Mouse (Mus musculus): ENCODE measurements around the gene Poll. TPM values are rescaled to one million over a fixed set of nuclear protein-coding genes. Genes with fewer than 3 reads are reported as not detected.

The Poll gene
- 17.7 and 20.1 TPM in 2 replicates for polyA plus RNA-seq (2016; fragmentation: Nextera tagmentation; extraction: Ambion mirVana)

- peak within 1 kb of the TSS; percentile 92 for H3K4me2 ChIP-seq
- under 1% methylated on average over 35 of the region's 35 CpGs for WGBS
- peaks cover 21% of the 10 kb centered on the region for H3K36me3 ChIP-seq
- peak; percentile 71 for ATAC-seq (ENCODE audit: insufficient number of reproducible peaks, insufficient read depth, low FRiP score, low TSS enrichment, low read depth)
- H3K4me3 ChIP-seq (replicated peaks): peak within 1 kb of the TSS; percentile 75
- peak within 1 kb of the TSS; percentile 75 for H3K9ac ChIP-seq (replicated peaks)
- peak within 1 kb of the TSS; percentile 83 for H3K27ac ChIP-seq
- H3K27me3 ChIP-seq: no peaks in the 10 kb centered on the region; the same call in 1 of the 2 replicates
- H3K9me3 ChIP-seq: no peaks in the 10 kb centered on the region
- H3K4me1 ChIP-seq (replicated peaks): peaks cover 26% of the 10 kb centered on the region
Observed at GRCm38 (mm10) chr19:45560153-45560890, at the start of gene Poll, which contains the start of gene Gm17018. TSS of gene Poll (minus strand) at chr19:45560531. TSS of gene Gm17018 (plus strand) at chr19:45560615.

GRCm38 (mm10) chr19:45608648-45609339, 48.5 kb upstream of the Poll start:
- no peak overlapping the region for H3K4me2 ChIP-seq
- ATAC-seq (ENCODE audit: insufficient number of reproducible peaks, insufficient read depth, low FRiP score, low TSS enrichment, low read depth): no peak
- 89% methylated on average over 13 of the region's 13 CpGs for WGBS
- H3K9ac ChIP-seq (replicated peaks): no peak overlapping the region
- peaks cover 18% of the 10 kb centered on the region for H3K4me1 ChIP-seq (replicated peaks)
- H3K9me3 ChIP-seq: no peaks in the 10 kb centered on the region
- no peaks in the 10 kb centered on the region; the same call in 1 of the 2 replicates for H3K36me3 ChIP-seq
- H3K27me3 ChIP-seq: no peaks in the 10 kb centered on the region
- no peak overlapping the region for H3K27ac ChIP-seq
- H3K4me3 ChIP-seq (replicated peaks): no peak overlapping the region

- Histone ChIP-seq H3K4me1 (replicated peaks) (peaks cover 18% of the 10 kb centered on the region), H3K9me3 (no peaks in the 10 kb centered on the region), H3K36me3 (peaks cover 6% of the 10 kb centered on the region; the same call in 1 of the 2 replicates), H3K27ac (peak overlapping the region; percentile 78), H3K9ac (replicated peaks) (no peak overlapping the region), H3K4me2 (no peak overlapping the region), H3K27me3 (no peaks in the 10 kb centered on the region), H3K4me3 (replicated peaks) (no peak overlapping the region)
- WGBS: 20% methylated on average over 7 of the region's 7 CpGs
- ATAC-seq (ENCODE audit: insufficient number of reproducible peaks, insufficient read depth, low FRiP score, low TSS enrichment, low read depth): peak; percentile 31; the same call in 1 of the 2 replicates
Observed at GRCm38 (mm10) chr19:45607479-45607878, 47.1 kb upstream of the Poll start.

DNA sequence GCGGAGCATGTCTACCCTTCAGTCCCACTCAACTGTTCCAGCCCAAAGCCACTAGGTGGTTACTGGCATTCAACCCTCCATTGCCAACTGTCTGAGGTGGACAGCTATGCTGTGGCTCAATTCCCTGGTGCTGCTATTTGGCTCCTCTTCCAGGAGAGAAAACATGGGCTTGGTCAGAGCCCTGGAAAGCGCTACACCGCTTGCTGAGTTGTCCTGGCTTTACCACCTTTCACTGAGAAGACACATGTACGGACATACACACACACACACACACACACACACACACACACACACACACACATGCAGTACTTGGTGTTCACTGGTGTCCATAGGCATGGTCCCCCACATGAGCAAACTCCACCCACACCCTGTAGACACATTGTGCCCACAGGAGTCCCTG, 46.4 kb upstream of the Poll start:
- 78% methylated on average over 4 of the region's 4 CpGs for WGBS
- no peak for ATAC-seq (ENCODE audit: insufficient number of reproducible peaks, insufficient read depth, low FRiP score, low TSS enrichment, low read depth)
- Histone ChIP-seq H3K4me1 (replicated peaks) (peaks cover 18% of the 10 kb centered on the region), H3K4me2 (no peak overlapping the region), H3K9me3 (no peaks in the 10 kb centered on the region), H3K9ac (replicated peaks) (no peak overlapping the region), H3K4me3 (replicated peaks) (no peak overlapping the region), H3K27ac (no peak overlapping the region), H3K36me3 (peaks cover 14% of the 10 kb centered on the region; the same call in 1 of the 2 replicates), H3K27me3 (no peaks in the 10 kb centered on the region)

- Histone ChIP-seq H3K9ac (replicated peaks) (no peak overlapping the region), H3K4me1 (replicated peaks) (peaks cover 11% of the 10 kb centered on the region), H3K27me3 (no peaks in the 10 kb centered on the region), H3K4me2 (no peak overlapping the region), H3K9me3 (no peaks in the 10 kb centered on the region), H3K27ac (no peak overlapping the region), H3K36me3 (peaks cover 19% of the 10 kb centered on the region), H3K4me3 (replicated peaks) (no peak overlapping the region)
- 84% methylated on average over 5 of the region's 5 CpGs for whole genome bisulfite sequencing
- ATAC-seq (ENCODE audit: insufficient number of reproducible peaks, insufficient read depth, low FRiP score, low TSS enrichment, low read depth): no peak
Observed at GRCm38 (mm10) chr19:45602606-45603005, 42.3 kb upstream of the Poll start.

GRCm38 (mm10) chr19:45597106-45597505, 36.8 kb upstream of the Poll start:
- H3K4me3 ChIP-seq (replicated peaks): no peak overlapping the region
- H3K9me3 ChIP-seq: no peaks in the 10 kb centered on the region
- 87% methylated on average over 4 of the region's 4 CpGs for WGBS
- peaks cover 9% of the 10 kb centered on the region for H3K36me3 ChIP-seq
- H3K9ac ChIP-seq (replicated peaks): no peak overlapping the region
- H3K4me2 ChIP-seq: no peak overlapping the region
- no peaks in the 10 kb centered on the region for H3K27me3 ChIP-seq
- no peak overlapping the region for H3K27ac ChIP-seq
- peaks cover 11% of the 10 kb centered on the region for H3K4me1 ChIP-seq (replicated peaks)
- no peak for ATAC-seq (ENCODE audit: insufficient number of reproducible peaks, insufficient read depth, low FRiP score, low TSS enrichment, low read depth)

- 75% methylated on average over 6 of the region's 6 CpGs for WGBS
- no peak overlapping the region for H3K4me3 ChIP-seq (replicated peaks)
- ATAC-seq (ENCODE audit: insufficient number of reproducible peaks, insufficient read depth, low FRiP score, low TSS enrichment, low read depth): no peak
- peaks cover 11% of the 10 kb centered on the region for H3K4me1 ChIP-seq (replicated peaks)
- no peak overlapping the region for H3K27ac ChIP-seq
- no peaks in the 10 kb centered on the region for H3K27me3 ChIP-seq
- H3K36me3 ChIP-seq: peaks cover 5% of the 10 kb centered on the region
- H3K4me2 ChIP-seq: no peak overlapping the region
- H3K9me3 ChIP-seq: no peaks in the 10 kb centered on the region
- no peak overlapping the region for H3K9ac ChIP-seq (replicated peaks)
Observed at GRCm38 (mm10) chr19:45596434-45596833, 36.1 kb upstream of the Poll start.

- Histone ChIP-seq H3K4me3 (replicated peaks) (no peak overlapping the region), H3K4me1 (replicated peaks) (peaks cover 11% of the 10 kb centered on the region), H3K9me3 (no peaks in the 10 kb centered on the region), H3K27me3 (no peaks in the 10 kb centered on the region), H3K27ac (no peak overlapping the region), H3K36me3 (peaks cover 1% of the 10 kb centered on the region), H3K9ac (replicated peaks) (no peak overlapping the region), H3K4me2 (no peak overlapping the region)
- ATAC-seq (ENCODE audit: insufficient number of reproducible peaks, insufficient read depth, low FRiP score, low TSS enrichment, low read depth): no peak
- WGBS: 33% methylated on average over 7 of the region's 7 CpGs
Observed at GRCm38 (mm10) chr19:45596019-45596418, 35.7 kb upstream of the Poll start.

GRCm38 (mm10) chr19:45595481-45595880, 35.1 kb upstream of the Poll start:
- peaks cover 11% of the 10 kb centered on the region for H3K4me1 ChIP-seq (replicated peaks)
- peaks cover 4% of the 10 kb centered on the region; the same call in 1 of the 2 replicates for H3K36me3 ChIP-seq
- H3K4me3 ChIP-seq (replicated peaks): no peak overlapping the region
- no peaks in the 10 kb centered on the region for H3K27me3 ChIP-seq
- no peak overlapping the region for H3K4me2 ChIP-seq
- no peaks in the 10 kb centered on the region for H3K9me3 ChIP-seq
- ATAC-seq (ENCODE audit: insufficient number of reproducible peaks, insufficient read depth, low FRiP score, low TSS enrichment, low read depth): no peak
- WGBS: 92% methylated on average over 6 of the region's 6 CpGs
- no peak overlapping the region for H3K27ac ChIP-seq
- H3K9ac ChIP-seq (replicated peaks): no peak overlapping the region

DNA sequence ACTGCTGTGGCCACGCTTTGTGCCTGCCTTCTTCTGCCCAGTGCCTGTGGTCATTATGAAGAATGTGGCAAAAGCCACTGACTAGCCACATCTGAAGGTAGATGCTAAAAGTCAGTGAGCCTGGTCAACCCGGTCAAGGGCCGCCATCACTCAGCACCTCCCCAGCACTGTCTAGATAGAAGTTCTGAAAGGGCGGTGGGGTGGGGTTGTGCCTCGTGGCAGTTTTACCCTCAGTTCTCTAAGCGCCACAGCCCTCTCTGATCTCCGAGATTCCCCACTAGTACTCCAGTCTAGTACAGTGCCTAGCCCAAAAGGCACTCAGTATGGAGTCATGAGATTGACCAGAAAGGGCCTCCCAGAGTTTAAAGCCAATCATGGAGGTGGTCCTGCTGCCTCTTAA, 33.7 kb upstream of the Poll start:
- Histone ChIP-seq H3K4me1 (replicated peaks) (peaks cover 11% of the 10 kb centered on the region), H3K36me3 (peaks cover 7% of the 10 kb centered on the region; the same call in 1 of the 2 replicates), H3K9me3 (no peaks in the 10 kb centered on the region), H3K9ac (replicated peaks) (no peak overlapping the region), H3K27ac (no peak overlapping the region), H3K4me3 (replicated peaks) (no peak overlapping the region), H3K27me3 (no peaks in the 10 kb centered on the region), H3K4me2 (no peak overlapping the region)
- no peak for ATAC-seq (ENCODE audit: insufficient number of reproducible peaks, insufficient read depth, low FRiP score, low TSS enrichment, low read depth)
- 91% methylated on average over 7 of the region's 7 CpGs for WGBS

- Histone ChIP-seq H3K27me3 (no peaks in the 10 kb centered on the region), H3K4me2 (no peak overlapping the region), H3K4me3 (replicated peaks) (no peak overlapping the region), H3K27ac (no peak overlapping the region), H3K36me3 (peaks cover 7% of the 10 kb centered on the region; the same call in 1 of the 2 replicates), H3K4me1 (replicated peaks) (peaks cover 11% of the 10 kb centered on the region), H3K9ac (replicated peaks) (no peak overlapping the region), H3K9me3 (no peaks in the 10 kb centered on the region)
- no peak for ATAC-seq (ENCODE audit: insufficient number of reproducible peaks, insufficient read depth, low FRiP score, low TSS enrichment, low read depth)
- WGBS: 83% methylated on average over 9 of the region's 9 CpGs
Observed at GRCm38 (mm10) chr19:45592916-45593315, 32.6 kb upstream of the Poll start.

Data from limb, embryonic 12.5 days (tissue).